25 mouse cellular contexts compared by ENCODE assay signal in the genomic region with DNA sequence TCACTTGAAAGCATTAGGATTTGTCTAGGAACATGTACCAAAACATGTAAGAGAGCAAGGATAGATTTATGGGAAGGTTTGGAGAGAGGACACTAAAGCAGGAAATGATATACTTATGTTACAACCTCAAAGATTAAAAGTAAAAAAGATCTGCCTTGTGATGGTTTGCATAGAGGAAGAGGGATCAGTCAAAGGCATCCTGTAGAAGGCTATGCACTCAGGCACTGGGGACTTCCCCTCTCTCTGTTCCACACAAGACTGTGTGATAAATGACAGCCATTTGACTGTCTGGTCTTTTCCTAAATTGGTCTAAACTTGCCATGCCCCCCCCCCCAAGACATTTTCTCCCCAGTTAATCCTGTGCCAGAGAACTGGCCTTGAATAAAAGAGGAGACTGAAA. TPM values are rescaled to one million over a fixed set of nuclear protein-coding genes. Genes with fewer than 3 reads are reported as not detected.
"Had no signal": no experiment of that assay in that cellular context is flagged by ENCODE, and none has a peak within 500 bp of the region (broad histone marks: within the 10 kb centered on the region; RNA-seq: fewer than 3 reads in every experiment).

No protein-coding gene starts in this region.

- H3K27ac ChIP-seq: liver, embryonic 15.5 days; lung, embryonic 15.5 days; macrophage; midbrain, embryonic 13.5 days; midbrain, embryonic 15.5 days; neural tube, embryonic 13.5 days had no signal

- H3K9me3 ChIP-seq: liver, embryonic 15.5 days; lung, embryonic 15.5 days; megakaryocyte, embryonic 14.5 days; midbrain, embryonic 15.5 days; neural tube, embryonic 13.5 days had no signal

- H3K4me1 ChIP-seq: liver, embryonic 15.5 days; lung, embryonic 15.5 days; megakaryocyte, embryonic 14.5 days; midbrain, embryonic 13.5 days; midbrain, embryonic 15.5 days; neural tube, embryonic 13.5 days had no signal

- H3K9ac ChIP-seq: liver, embryonic 15.5 days; liver, postnatal 0 days; lung, embryonic 15.5 days; midbrain, embryonic 13.5 days; midbrain, embryonic 15.5 days; neural tube, embryonic 13.5 days had no signal

- H3K27me3 ChIP-seq: liver, embryonic 15.5 days; lung, embryonic 15.5 days; megakaryocyte, embryonic 14.5 days; midbrain, embryonic 13.5 days; midbrain, embryonic 15.5 days; neural tube, embryonic 13.5 days had no signal

- DNase-seq: liver, postnatal 0 days; lung, adult 2 months; lung, postnatal 14 days; lung, postnatal 36 days; retina, postnatal 1 day; right cerebral cortex, adult 18-20 months; spleen, adult 18-20 months; thymus, adult 18-20 months; thymus, postnatal 14 days; thymus, postnatal 36 days had no signal

- H3K4me3 ChIP-seq: liver, embryonic 15.5 days; lung, embryonic 15.5 days; megakaryocyte, embryonic 14.5 days; midbrain, embryonic 13.5 days; midbrain, embryonic 15.5 days; neural tube, embryonic 13.5 days had no signal

- ATAC-seq: liver, postnatal 0 days; lung, postnatal 0 days; midbrain, embryonic 13.5 days; midbrain, embryonic 15.5 days had no signal

- H3K36me3 ChIP-seq: liver, embryonic 15.5 days; lung, embryonic 15.5 days; midbrain, embryonic 13.5 days; midbrain, embryonic 15.5 days; neural tube, embryonic 13.5 days had no signal

- H3K4me2 ChIP-seq: liver, embryonic 15.5 days; lung, embryonic 15.5 days; midbrain, embryonic 11.5 days; midbrain, embryonic 13.5 days; midbrain, embryonic 15.5 days; neural tube, embryonic 13.5 days had no signal

RNA-seq across cellular contexts. Expression of gene Vmn1r236, which starts 1.7 kb away (rescaled TPM):
- polyA plus RNA-seq: liver, embryonic 15.5 days; liver, postnatal 0 days; lung, adult 2 months; lung, embryonic 15.5 days; lung, postnatal 0 days; macrophage; midbrain, embryonic 11.5 days; midbrain, embryonic 13.5 days; midbrain, embryonic 15.5 days; midbrain, postnatal 0 days; neural tube, embryonic 11.5 days; neural tube, embryonic 13.5 days; small intestine, adult 2 months; stomach, embryonic 14.5 days; stomach, embryonic 16.5 days; thymus, postnatal 0 days had no signal

RNA-seq across cellular contexts. Expression of gene Vmn1r237, which starts 27.3 kb away (rescaled TPM):
- polyA plus RNA-seq: liver, embryonic 15.5 days; liver, postnatal 0 days; lung, adult 2 months; lung, embryonic 15.5 days; lung, postnatal 0 days; macrophage; midbrain, embryonic 11.5 days; midbrain, embryonic 13.5 days; midbrain, embryonic 15.5 days; midbrain, postnatal 0 days; neural tube, embryonic 11.5 days; neural tube, embryonic 13.5 days; small intestine, adult 2 months; stomach, embryonic 14.5 days; stomach, embryonic 16.5 days; thymus, postnatal 0 days had no signal

RNA-seq across cellular contexts. Expression of gene Vmn1r235, which starts 28.2 kb away (rescaled TPM):
- polyA plus RNA-seq: liver, embryonic 15.5 days; liver, postnatal 0 days; lung, adult 2 months; lung, embryonic 15.5 days; lung, postnatal 0 days; macrophage; midbrain, embryonic 11.5 days; midbrain, embryonic 13.5 days; midbrain, embryonic 15.5 days; midbrain, postnatal 0 days; neural tube, embryonic 11.5 days; neural tube, embryonic 13.5 days; small intestine, adult 2 months; stomach, embryonic 14.5 days; stomach, embryonic 16.5 days; thymus, postnatal 0 days had no signal

RNA-seq across cellular contexts. Expression of gene Vmn1r234, which starts 58.5 kb away (rescaled TPM):
- polyA plus RNA-seq: liver, embryonic 15.5 days; liver, postnatal 0 days; lung, adult 2 months; lung, embryonic 15.5 days; lung, postnatal 0 days; macrophage; midbrain, embryonic 11.5 days; midbrain, embryonic 13.5 days; midbrain, embryonic 15.5 days; midbrain, postnatal 0 days; neural tube, embryonic 11.5 days; neural tube, embryonic 13.5 days; small intestine, adult 2 months; stomach, embryonic 14.5 days; stomach, embryonic 16.5 days; thymus, postnatal 0 days had no signal
